Mouse (Mus musculus) forebrain, embryonic 10.5 days (tissue): Measurements from ENCODE around the gene Rab35. TPM values are rescaled to one million over a fixed set of nuclear protein-coding genes. Genes with fewer than 3 reads are reported as not detected.

Source experiments
- DNase-seq: peaks from one replicate; pipeline ENCODE4 v3.0.0-alpha.2; 2017; ENCODE audit warnings: low spot score; ENCODE audit errors: extremely low spot score
- H3K27ac ChIP-seq: fragments of 300-500 bp; sonication (generic); 2 replicates; pipeline ENCODE4 v1.5.1; 2016; ENCODE audit warnings: mild to moderate bottlenecking
- H3K27me3 ChIP-seq: fragments of 300-500 bp; sonication (generic); 2 replicates; pipeline ENCODE4 v1.6.1; 2016; ENCODE audit warnings: mild to moderate bottlenecking; ENCODE audit not compliant: poor library complexity, severe bottlenecking
- H3K36me3 ChIP-seq: fragments of 300-500 bp; sonication (generic); replicated peaks from 2 replicates; pipeline ENCODE4 v1.6.1; 2016; ENCODE audit warnings: mild to moderate bottlenecking, moderate library complexity
- H3K4me1 ChIP-seq: fragments of 300-500 bp; sonication (generic); 2 replicates; pipeline ENCODE4 v1.6.1; 2016
- H3K4me3 ChIP-seq: fragments of 300-500 bp; sonication (generic); 2 replicates; pipeline ENCODE4 v1.5.1; 2016; ENCODE audit warnings: mild to moderate bottlenecking, moderate library complexity
- H3K9me3 ChIP-seq: fragments of 300-500 bp; sonication (generic); 2 replicates; pipeline ENCODE4 v1.6.1; 2016; ENCODE audit warnings: mild to moderate bottlenecking, moderate library complexity
- WGBS: fragments of 180-500 bp; shearing (Covaris S2); methylation state at CpG from one replicate; pipeline ENCODE4 v1.1.7; 2016; 5-methylcytosine and 5-hydroxymethylcytosine counted together
- microRNA-seq: library from miRNA; unstranded; fragments of <30 nt; microRNA quantifications from one replicate; pipeline ENCODE4, GENCODE M21; 2017
- polyA plus RNA-seq: library from polyadenylated mRNA; unstranded; fragments of >200 nt; fragmentation: Nextera tagmentation; extraction: Ambion mirVana; gene quantifications from 2 replicates; pipeline ENCODE4 v1.2.1, GENCODE M21; 2016

Gene Rab35
- polyA plus RNA-seq, 1 experiment from 2014 or later = 12.4 TPM

- Histone ChIP-seq H3K27ac (no peak overlapping the region), H3K9me3 (no peaks in the 10 kb centered on the region), H3K36me3 (no peaks in the 10 kb centered on the region), H3K4me1 (peaks cover 43% of the 10 kb centered on the region), H3K4me3 (no peak overlapping the region), H3K27me3 (no peaks in the 10 kb centered on the region; the same call in 1 of the 2 replicates)
- no peak for DNase-seq
- 74% methylated on average over 8 of the region's 8 CpGs for WGBS
Measured at GRCm38 (mm10) chr5:115671846-115672245, 40.1 kb downstream of the Rab35 start.

- H3K4me3 ChIP-seq = no peak overlapping the region
- no peak overlapping the region for H3K27ac ChIP-seq
- DNase-seq = no peak
- no peaks in the 10 kb centered on the region for H3K9me3 ChIP-seq
- H3K36me3 ChIP-seq = no peaks in the 10 kb centered on the region
- H3K27me3 ChIP-seq = no peaks in the 10 kb centered on the region
- WGBS = 91% methylated on average over 10 of the region's 10 CpGs
- H3K4me1 ChIP-seq = peaks cover 15% of the 10 kb centered on the region
Measured at GRCm38 (mm10) chr5:115685126-115685525, 53.4 kb downstream of the Rab35 start.

DNA sequence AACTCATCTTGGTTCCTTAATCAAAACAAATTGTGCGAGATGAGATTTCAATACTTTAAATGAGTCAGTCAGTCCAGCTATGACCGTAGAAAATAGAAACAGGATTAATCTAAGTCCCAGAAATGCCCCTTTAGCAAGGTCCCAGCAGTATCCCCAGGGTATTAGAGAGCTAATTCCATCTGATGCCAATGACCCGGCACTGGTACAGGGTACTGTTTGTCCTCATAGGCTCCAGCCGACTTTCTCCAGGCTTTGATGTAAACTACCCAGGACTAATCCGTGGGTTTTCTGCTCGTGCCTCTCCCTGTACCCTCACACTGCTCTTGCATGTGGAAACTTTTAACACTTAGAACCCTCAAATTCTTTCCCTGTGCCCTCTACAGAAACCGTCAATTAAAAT is 55.0 kb downstream of the Rab35 start:
- no peaks in the 10 kb centered on the region for H3K9me3 ChIP-seq
- DNase-seq = no peak

DNA sequence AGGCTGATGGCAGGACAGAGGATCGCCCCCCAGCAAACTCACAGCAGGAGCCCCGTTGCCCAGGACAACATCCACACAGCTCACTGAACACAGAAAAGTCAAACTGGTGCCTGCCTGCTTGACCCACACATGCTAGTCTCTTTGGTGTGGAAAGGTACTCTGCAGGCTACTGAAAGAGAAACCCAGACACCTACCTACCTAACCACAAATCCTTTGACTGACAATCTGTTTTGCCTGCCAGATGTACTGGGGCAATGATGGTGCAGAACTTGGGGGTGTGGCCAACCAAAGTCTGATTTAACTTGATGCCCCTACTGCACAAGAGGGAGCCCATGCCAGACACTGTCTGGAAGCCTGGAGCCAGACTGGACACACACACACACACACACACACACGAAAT is 61.6 kb downstream of the Rab35 start:
- 67% methylated on average over 3 of the region's 3 CpGs for WGBS
- Histone ChIP-seq H3K27me3 (no peaks in the 10 kb centered on the region), H3K4me3 (no peak overlapping the region), H3K36me3 (no peaks in the 10 kb centered on the region), H3K4me1 (peaks cover 23% of the 10 kb centered on the region), H3K27ac (no peak overlapping the region), H3K9me3 (no peaks in the 10 kb centered on the region)
- no peak for DNase-seq

More for the DNA sequence above, 55.0 kb downstream of the Rab35 start:
- H3K4me3 ChIP-seq = no peak overlapping the region
- H3K27ac ChIP-seq = no peak overlapping the region
- 38% methylated on average over 7 of the region's 7 CpGs for WGBS
- no peaks in the 10 kb centered on the region for H3K27me3 ChIP-seq
- no peaks in the 10 kb centered on the region for H3K36me3 ChIP-seq
- H3K4me1 ChIP-seq = peaks cover 15% of the 10 kb centered on the region

DNA sequence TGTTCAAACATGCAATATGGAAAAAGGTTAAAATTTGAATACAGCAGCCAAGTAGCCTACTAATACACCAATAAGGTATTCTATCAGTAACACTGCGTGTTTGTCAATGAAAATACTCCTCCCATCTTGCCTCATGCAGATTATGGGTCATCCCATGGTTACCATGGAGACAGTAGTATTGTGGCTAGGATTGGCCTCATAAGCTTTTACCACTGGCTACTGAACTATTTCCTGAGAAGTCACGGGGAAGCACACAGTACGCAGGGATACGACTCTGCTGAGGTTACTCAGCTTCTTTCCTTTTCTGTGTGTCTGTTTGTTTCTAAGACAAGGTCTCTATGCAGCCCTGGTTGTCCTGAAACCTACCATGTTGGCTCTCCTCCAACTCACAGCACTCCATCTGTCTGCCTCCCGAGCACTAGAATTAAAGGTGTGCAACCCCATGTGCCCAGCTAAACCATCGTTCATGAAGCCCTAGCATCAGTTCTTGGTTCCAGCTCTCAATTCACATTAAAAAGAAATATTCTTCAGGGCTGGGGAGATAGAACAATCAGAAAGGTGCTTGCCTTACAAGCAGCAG is 63.6 kb downstream of the Rab35 start:
- no peak for DNase-seq
- Histone ChIP-seq H3K4me1 (peaks cover 27% of the 10 kb centered on the region), H3K27ac (no peak overlapping the region), H3K36me3 (no peaks in the 10 kb centered on the region), H3K4me3 (no peak overlapping the region), H3K27me3 (no peaks in the 10 kb centered on the region), H3K9me3 (no peaks in the 10 kb centered on the region)
- 89% methylated on average over 6 of the region's 6 CpGs for WGBS

DNA sequence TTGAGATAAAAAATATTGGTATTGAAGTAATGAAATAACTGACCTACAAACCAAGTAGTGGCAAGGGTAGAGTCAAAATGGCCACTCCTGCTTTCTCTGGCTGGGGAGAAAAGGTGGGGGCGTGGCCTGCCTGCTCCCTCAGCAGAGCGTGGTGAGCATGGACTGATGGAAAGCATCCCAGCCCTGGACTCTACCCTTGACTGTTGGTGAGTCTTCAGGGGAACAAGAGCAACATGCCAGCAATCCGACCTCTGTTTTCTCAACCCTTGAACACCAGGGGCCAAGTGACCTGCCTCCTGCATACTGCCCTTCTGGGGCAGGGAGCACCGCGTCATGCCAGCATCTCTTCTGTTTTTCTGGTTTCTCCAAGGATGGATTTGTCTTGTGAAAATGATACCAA is 65.1 kb downstream of the Rab35 start:
- WGBS = 74% methylated on average over 5 of the region's 5 CpGs
- no peaks in the 10 kb centered on the region for H3K36me3 ChIP-seq
- H3K4me1 ChIP-seq = peaks cover 27% of the 10 kb centered on the region

More for the DNA sequence above, 65.1 kb downstream of the Rab35 start:
- no peak for DNase-seq
- Histone ChIP-seq H3K4me3 (no peak overlapping the region), H3K9me3 (no peaks in the 10 kb centered on the region), H3K27me3 (no peaks in the 10 kb centered on the region), H3K27ac (no peak overlapping the region)

Small RNAs within 50 kb of the gene (microRNA-seq; reads per million reads assigned to microRNA genes)
- gene Mir7030 = not detected

Other genes starting within 250 kb of the Rab35 start
- 142 and 158 TPM in 2 replicates for gene Msi1, start 202.3 kb upstream of the Rab35 start, polyA plus RNA-seq
- not detected in 2 replicates for gene Pla2g1b, start 165.6 kb upstream of the Rab35 start, polyA plus RNA-seq
- 13.1 and 13.9 TPM in 2 replicates for gene Sirt4, start 147.2 kb upstream of the Rab35 start, polyA plus RNA-seq
- 34.3 and 35.8 TPM in 2 replicates for gene Pxn, start 125.2 kb upstream of the Rab35 start, polyA plus RNA-seq
- gene Rplp0, start 72.4 kb upstream of the Rab35 start, polyA plus RNA-seq = 1,454 and 1,463 TPM in 2 replicates
- 64.9 and 66.1 TPM in 2 replicates for gene Gcn1l1, start 66.7 kb upstream of the Rab35 start, polyA plus RNA-seq
- 7.5 and 8.3 TPM in 2 replicates for gene Bicdl1, start 99.7 kb downstream of the Rab35 start, polyA plus RNA-seq
- 42.6 and 48.9 TPM in 2 replicates for gene Cit, start 213.4 kb downstream of the Rab35 start, polyA plus RNA-seq